Mouse (Mus musculus) G1E-ER4 (cell line): ENCODE measurements around the gene Prm3. TPM values are rescaled to one million over a fixed set of nuclear protein-coding genes. Genes with fewer than 3 reads are reported as not detected.

Source experiments
- GATA1 ChIP-seq: IDR thresholded peaks from one replicate; pipeline ENCODE4 v1.8.0; 2012; ENCODE audit warnings: low read length, inconsistent platforms
- polyA plus RNA-seq: library from polyadenylated mRNA; stranded (reverse); fragments of >175 nt; gene quantifications from 2 replicates; pipeline ENCODE4 v1.2.3, GENCODE M21; 2012

The Prm3 gene
- polyA plus RNA-seq, 1 experiment, result not detected

- no peak for TF ChIP-seq GATA1
Measured at GRCm38 (mm10) chr16:10763540-10764264, 27.0 kb downstream of the Prm3 start.

GRCm38 (mm10) chr16:10762569-10763180 is 28.0 kb downstream of the Prm3 start:
- no peak for TF ChIP-seq GATA1

DNA sequence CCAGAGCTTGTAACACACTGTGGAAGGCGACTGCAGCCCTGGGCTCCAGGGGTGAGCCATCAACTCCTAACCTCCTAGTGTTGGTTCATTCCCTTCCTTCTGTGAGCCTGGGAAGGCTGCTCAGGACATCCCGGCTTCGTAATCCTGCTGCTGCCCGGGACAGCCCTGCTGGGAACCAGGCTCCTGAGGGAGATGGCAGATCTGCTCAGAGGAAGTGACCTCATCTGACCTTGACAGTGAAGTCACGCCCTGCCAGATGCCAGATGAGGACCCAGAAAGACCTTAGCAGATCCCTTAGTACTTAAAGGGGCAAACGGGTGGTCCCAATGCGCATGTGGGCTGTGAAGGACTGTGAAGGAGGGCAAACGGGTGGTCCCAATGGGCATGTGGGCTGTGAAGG is 29.5 kb downstream of the Prm3 start:
- no peak for TF ChIP-seq GATA1

- no peak for TF ChIP-seq GATA1
Measured at GRCm38 (mm10) chr16:10756168-10756567, 34.5 kb downstream of the Prm3 start.

DNA sequence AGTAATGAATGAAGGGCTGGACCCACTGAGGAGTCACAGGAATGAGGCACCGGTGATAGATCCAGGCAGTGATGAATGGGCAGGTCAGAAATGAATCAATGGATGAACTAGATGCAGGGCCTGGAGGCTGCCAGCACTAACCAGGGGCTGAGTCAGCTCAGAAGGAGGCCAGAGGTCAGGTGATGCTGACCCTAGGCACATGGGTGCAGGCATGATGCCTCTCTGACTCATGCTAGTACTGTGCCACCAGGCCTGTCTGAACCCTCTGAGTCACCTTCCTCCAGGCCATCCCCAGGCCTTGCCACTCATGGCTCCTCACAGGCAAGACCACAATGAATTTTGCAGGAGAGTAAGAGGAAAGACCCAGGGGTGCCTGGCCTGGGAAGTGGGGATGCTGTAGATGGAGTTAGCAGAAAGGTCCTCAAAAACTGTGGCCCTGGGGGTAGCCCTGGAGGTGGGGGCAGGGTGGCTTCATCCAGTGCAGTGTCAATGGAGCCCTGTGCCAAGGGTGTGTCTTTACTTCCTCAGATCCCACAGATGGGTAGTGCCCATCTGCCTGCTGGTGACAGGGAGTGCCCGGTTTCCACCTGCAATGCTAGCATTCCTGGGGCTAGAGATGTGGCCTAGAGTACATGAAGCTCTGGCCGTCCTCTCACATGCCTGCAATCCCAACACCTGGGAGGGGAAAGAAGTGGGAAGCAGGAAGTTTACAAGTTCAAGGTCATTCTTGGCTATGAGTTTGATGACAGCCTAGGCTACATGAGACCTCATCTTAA is 36.0 kb downstream of the Prm3 start:
- no peak for TF ChIP-seq GATA1

DNA sequence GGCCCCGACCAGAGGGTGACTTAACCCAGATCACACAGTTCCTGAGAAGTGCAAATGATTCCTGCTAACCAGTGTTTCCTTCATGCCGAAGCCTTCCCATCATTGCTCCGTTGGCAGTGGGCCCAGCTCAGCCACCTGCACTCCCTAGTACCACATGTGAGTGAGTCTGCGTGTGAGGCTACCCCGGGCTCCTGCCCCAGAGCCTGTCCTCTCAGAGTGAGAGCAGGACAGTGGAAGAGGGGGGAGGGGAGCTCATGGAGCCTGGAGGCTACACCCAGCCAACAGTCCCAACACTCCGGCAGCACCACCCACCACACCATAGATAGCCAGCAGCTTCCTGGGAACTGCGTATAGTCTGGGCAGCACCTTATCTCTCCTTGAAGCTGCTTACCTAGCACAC is 40.9 kb downstream of the Prm3 start:
- TF ChIP-seq GATA1, result no peak

- TF ChIP-seq GATA1, result no peak
Measured at GRCm38 (mm10) chr16:10749226-10749625, 41.5 kb downstream of the Prm3 start.

GRCm38 (mm10) chr16:10741082-10741481 is 49.6 kb downstream of the Prm3 start:
- no peak for TF ChIP-seq GATA1

Other genes starting within 250 kb of the Prm3 start
- 23.7 and 33.1 TPM in 2 replicates for gene Dexi, start 247.9 kb downstream of the Prm3 start, polyA plus RNA-seq
- gene Clec16a, start 245.6 kb downstream of the Prm3 start, polyA plus RNA-seq, result 17.2 and 19.6 TPM in 2 replicates
- gene Socs1, start 5.4 kb downstream of the Prm3 start, polyA plus RNA-seq, result 6.9 and 9.4 TPM in 2 replicates
- not detected in 2 replicates for gene Tnp2, start 2.3 kb downstream of the Prm3 start, polyA plus RNA-seq
- gene Prm2, start 5.2 kb upstream of the Prm3 start, polyA plus RNA-seq, result not detected in 2 replicates
- not detected in 2 replicates for gene Prm1, start 14.9 kb upstream of the Prm3 start, polyA plus RNA-seq
- gene Gm11172, start 22.0 kb upstream of the Prm3 start, polyA plus RNA-seq, result not detected in 2 replicates
- gene Rmi2, start 44.1 kb upstream of the Prm3 start, polyA plus RNA-seq, result 5.8 and 7.3 TPM in 2 replicates